Mouse (Mus musculus) brain, embryonic 14.5 days (tissue): ENCODE results near the gene A830031A19Rik.

Experiments used
- CTCF ChIP-seq: fragments of 200-500 bp; IDR thresholded peaks from 2 replicates; pipeline ENCODE4 v1.5.1; 2012; ENCODE audit warnings: inconsistent platforms, mild to moderate bottlenecking, moderate library complexity, borderline replicate concordance; ENCODE audit not compliant: insufficient read depth, insufficient read length; ENCODE audit errors: extremely low read depth
- POLR2A ChIP-seq: fragments of 200-500 bp; IDR thresholded peaks from 2 replicates; pipeline ENCODE4 v1.6.1; 2012; ENCODE audit warnings: mild to moderate bottlenecking, inconsistent platforms, borderline replicate concordance; ENCODE audit not compliant: poor library complexity, insufficient read depth, insufficient read length, severe bottlenecking; ENCODE audit errors: extremely low read depth

GRCm38 (mm10) chr11:24077795-24078705 lies 3.2 kb upstream of the A830031A19Rik start, which contains the start of gene Bcl11a:
- TF ChIP-seq CTCF (no peak), POLR2A (no peak; the same call in 1 of the 2 replicates)
